Mouse (Mus musculus) embryonic facial prominence, embryonic 11.5 days (tissue): ENCODE measurements around the gene Ccdc106. TPM values are rescaled to one million over a fixed set of nuclear protein-coding genes. Genes with fewer than 3 reads are reported as not detected.
A peak's percentile ranks its signal among the peaks of the same experiment; 100 is the strongest.
"Not testable (repeated sequence)": the region's sequence is repeated elsewhere in the genome, so short reads cannot be mapped to it uniquely, and the experiment has no call there.

ENCODE experiments used
- ATAC-seq: fragments of 200-750 bp; cut with Nextera tagmentation; replicated peaks from 2 replicates; pipeline ENCODE4 v1.8.0; 2017; ENCODE audit warnings: low read depth; ENCODE audit not compliant: insufficient number of reproducible peaks, low FRiP score, low TSS enrichment
- DNase-seq: peaks from one replicate; pipeline ENCODE4 v3.0.0-alpha.2; 2015; ENCODE audit warnings: low spot score
- H3K27ac ChIP-seq: fragments of 300-500 bp; sonication (generic); replicated peaks from 2 replicates; pipeline ENCODE4 v1.5.1; 2014; ENCODE audit warnings: mild to moderate bottlenecking, low read depth, low read length, control low read depth
- H3K27me3 ChIP-seq: fragments of 300-500 bp; sonication (generic); 2 replicates; pipeline ENCODE4 v1.6.1; 2014; ENCODE audit warnings: mild to moderate bottlenecking, low read length, moderate library complexity, mixed read lengths; ENCODE audit not compliant: control insufficient read depth, insufficient read depth
- H3K36me3 ChIP-seq: fragments of 300-500 bp; sonication (generic); replicated peaks from 2 replicates; pipeline ENCODE4 v1.6.1; 2014; ENCODE audit warnings: low read depth, mild to moderate bottlenecking, low read length, moderate library complexity, mixed read lengths; ENCODE audit not compliant: control insufficient read depth, insufficient read depth
- H3K4me1 ChIP-seq: fragments of 300-500 bp; sonication (generic); 2 replicates; pipeline ENCODE4 v1.6.1; 2014; ENCODE audit warnings: low read length, mixed read lengths; ENCODE audit not compliant: control insufficient read depth, insufficient read depth
- H3K4me2 ChIP-seq: fragments of 300-500 bp; sonication (generic); 2 replicates; pipeline ENCODE4 v1.6.1; 2014; ENCODE audit warnings: low read depth, mild to moderate bottlenecking, control low read depth, low read length, moderate library complexity
- H3K4me3 ChIP-seq: fragments of 300-500 bp; sonication (generic); 2 replicates; pipeline ENCODE4 v1.5.1; 2014; ENCODE audit warnings: low read depth, low read length, control low read depth
- H3K9ac ChIP-seq: fragments of 300-500 bp; sonication (generic); replicated peaks from 2 replicates; pipeline ENCODE4 v1.6.1; 2014; ENCODE audit warnings: mild to moderate bottlenecking, control low read depth, low read length
- H3K9me3 ChIP-seq: fragments of 300-500 bp; sonication (generic); replicated peaks from 2 replicates; pipeline ENCODE4 v1.6.1; 2016; ENCODE audit warnings: mild to moderate bottlenecking, low read length, inconsistent platforms, mixed read lengths; ENCODE audit not compliant: control insufficient read depth
- WGBS: fragments of 180-500 bp; shearing (Covaris S2); extraction: QIAGEN DNeasy Blood & Tissue Kit; methylation state at CpG from one replicate; pipeline ENCODE4 v1.1.7; 2014; 5-methylcytosine and 5-hydroxymethylcytosine counted together
- polyA plus RNA-seq: library from polyadenylated mRNA; unstranded; fragments of >200 nt; fragmentation: Nextera tagmentation; extraction: Ambion mirVana; gene quantifications from 2 replicates; pipeline ENCODE4 v1.2.1, GENCODE M21; 2014

Gene Ccdc106
- polyA plus RNA-seq, 1 experiment from 2014 or later: 15.1 TPM

DNA sequence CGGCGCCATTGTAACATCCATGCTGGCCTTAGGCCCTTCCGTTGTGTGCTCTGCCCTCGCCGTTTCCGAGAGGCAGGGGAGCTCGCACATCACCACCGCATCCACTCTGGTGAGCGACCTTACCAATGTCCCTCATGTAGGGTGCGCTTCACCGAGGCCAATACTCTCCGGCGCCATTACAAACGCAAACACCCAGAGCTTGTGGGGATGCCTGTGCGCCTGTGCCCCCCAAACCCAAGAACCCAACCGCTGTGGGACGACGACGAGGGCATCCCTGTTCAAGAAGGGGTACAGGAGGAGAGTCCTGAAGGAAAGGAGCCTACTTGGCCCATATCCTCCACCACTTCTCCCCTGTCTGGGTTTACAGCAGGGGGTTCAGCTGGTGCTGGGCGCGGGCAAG is 2.4 kb upstream of the Ccdc106 start:
- no peak overlapping the region for H3K27ac ChIP-seq
- no peaks in the 10 kb centered on the region for H3K9me3 ChIP-seq
- H3K4me2 ChIP-seq: no peak overlapping the region
- WGBS: 97% methylated on average over 21 of the region's 21 CpGs
- no peak for ATAC-seq
- H3K36me3 ChIP-seq: peaks cover 3% of the 10 kb centered on the region
- no peak overlapping the region for H3K4me3 ChIP-seq
- H3K9ac ChIP-seq: no peak overlapping the region
- no peaks in the 10 kb centered on the region for H3K27me3 ChIP-seq
- no peak for DNase-seq
- H3K4me1 ChIP-seq: no peaks in the 10 kb centered on the region; the same call in 1 of the 2 replicates

DNA sequence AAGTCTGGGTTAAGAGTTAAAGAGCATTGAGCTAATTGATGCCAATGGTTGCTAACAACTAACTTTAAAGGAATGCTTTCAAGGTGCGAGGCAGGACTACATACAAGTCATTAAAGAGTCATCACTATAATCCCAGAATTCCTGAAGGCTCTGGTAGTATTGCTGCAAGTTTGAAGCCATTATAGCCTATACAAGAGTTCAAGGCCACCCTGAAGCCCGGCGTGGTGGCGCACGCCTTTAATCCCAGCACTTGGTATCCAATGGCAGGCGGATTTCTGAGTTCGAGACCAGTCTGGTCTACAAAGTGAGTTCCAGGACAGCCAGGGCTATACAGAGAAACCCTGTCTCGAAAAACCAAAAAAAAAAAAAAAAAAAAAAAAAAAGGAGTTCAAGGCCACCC is 777 bp upstream of the Ccdc106 start:
- H3K4me1 ChIP-seq, H3K27me3 ChIP-seq, H3K9me3 ChIP-seq, ATAC-seq, H3K36me3 ChIP-seq, DNase-seq: not testable (repeated sequence)
- peak overlapping the region; percentile 94 for H3K27ac ChIP-seq
- H3K4me2 ChIP-seq: peak overlapping the region; percentile 40
- H3K9ac ChIP-seq: peak overlapping the region; percentile 96
- H3K4me3 ChIP-seq: peak overlapping the region; percentile 81
- WGBS: 31% methylated on average over 8 of the region's 8 CpGs

DNA sequence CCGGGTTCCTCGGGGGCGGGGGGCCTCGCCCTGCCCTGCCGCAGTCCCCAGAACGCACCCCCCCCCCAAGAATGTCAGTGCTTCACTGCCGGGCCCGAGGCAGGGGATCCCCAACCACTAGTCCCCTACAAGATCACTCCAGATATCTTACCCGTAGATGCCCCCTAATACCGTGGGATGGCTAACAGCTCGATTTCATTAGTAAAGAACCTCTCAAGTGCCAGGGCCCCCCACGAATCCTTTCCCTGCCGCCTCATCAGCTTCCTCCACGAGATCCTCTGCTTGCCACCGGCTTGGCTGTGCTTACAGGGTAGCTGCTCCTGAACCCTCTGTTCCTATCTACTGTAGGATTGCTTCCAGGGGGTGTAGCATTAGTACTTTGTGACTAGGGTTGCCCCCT is 332 bp downstream of the Ccdc106 start:
- DNase-seq (peak; percentile 28), ATAC-seq (peak; percentile 1; the same call in 1 of the 2 replicates)
- Histone ChIP-seq H3K4me1 (no peaks in the 10 kb centered on the region), H3K36me3 (peaks cover 3% of the 10 kb centered on the region), H3K4me3 (peak overlapping the region; percentile 81), H3K27me3 (no peaks in the 10 kb centered on the region), H3K9me3 (no peaks in the 10 kb centered on the region), H3K9ac (peak overlapping the region; percentile 96), H3K27ac (peak overlapping the region; percentile 94), H3K4me2 (peak overlapping the region; percentile 73)
- WGBS: under 1% methylated on average over 13 of the region's 15 CpGs

DNA sequence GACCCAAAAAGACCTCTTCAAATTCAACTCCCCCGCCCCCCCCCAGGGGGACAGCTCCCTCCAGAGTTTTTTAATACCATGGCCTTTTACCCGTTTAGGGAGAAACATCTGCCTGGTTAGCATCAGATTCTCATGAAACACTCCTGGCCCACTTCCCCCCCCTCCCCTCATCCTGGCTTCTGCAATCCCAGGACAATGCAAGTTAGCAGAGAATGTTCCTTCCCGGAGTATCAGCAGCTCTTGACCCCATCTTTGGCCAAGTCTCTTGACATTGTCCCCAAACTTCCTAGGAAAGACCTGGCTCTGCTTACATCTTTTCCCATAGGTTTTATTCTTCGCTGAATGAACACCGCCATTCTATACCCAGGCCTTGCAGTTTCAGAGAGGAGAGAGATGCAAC is 844 bp downstream of the Ccdc106 start:
- H3K36me3 ChIP-seq: peaks cover 3% of the 10 kb centered on the region
- peak overlapping the region; percentile 96 for H3K9ac ChIP-seq
- H3K9me3 ChIP-seq: no peaks in the 10 kb centered on the region
- ATAC-seq: no peak
- no peaks in the 10 kb centered on the region for H3K4me1 ChIP-seq
- H3K4me2 ChIP-seq: peak overlapping the region; percentile 73
- H3K27me3 ChIP-seq: no peaks in the 10 kb centered on the region
- peak overlapping the region; percentile 81 for H3K4me3 ChIP-seq
- peak overlapping the region; percentile 94; the same call in 1 of the 2 replicates for H3K27ac ChIP-seq
- DNase-seq: no peak
- WGBS: 53% methylated on average over 5 of the region's 5 CpGs

DNA sequence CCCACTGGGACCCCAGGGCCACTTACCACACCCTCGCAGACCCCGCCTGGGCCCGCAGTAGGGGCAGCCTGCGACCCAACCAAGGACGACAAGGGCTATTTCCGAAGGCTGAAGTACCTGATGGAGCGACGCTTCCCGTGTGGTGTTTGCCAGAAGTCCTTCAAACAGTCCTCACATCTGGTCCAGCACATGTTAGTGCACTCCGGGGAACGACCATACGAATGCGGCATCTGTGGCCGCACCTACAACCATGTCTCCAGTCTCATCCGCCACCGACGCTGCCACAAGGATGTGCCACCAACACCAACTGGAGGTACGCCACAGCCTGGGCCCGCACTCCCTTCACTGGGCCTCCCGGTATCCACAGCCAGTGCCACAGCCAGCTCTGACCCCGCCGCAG is 9.2 kb downstream of the Ccdc106 start:
- Histone ChIP-seq H3K27ac (no peak overlapping the region), H3K27me3 (no peaks in the 10 kb centered on the region), H3K4me1 (no peaks in the 10 kb centered on the region), H3K4me2 (no peak overlapping the region), H3K9me3 (peaks cover 28% of the 10 kb centered on the region), H3K4me3 (no peak overlapping the region), H3K9ac (no peak overlapping the region), H3K36me3 (peaks cover 46% of the 10 kb centered on the region)
- 94% methylated on average over 22 of the region's 22 CpGs for WGBS
- no peak for ATAC-seq
- no peak for DNase-seq

DNA sequence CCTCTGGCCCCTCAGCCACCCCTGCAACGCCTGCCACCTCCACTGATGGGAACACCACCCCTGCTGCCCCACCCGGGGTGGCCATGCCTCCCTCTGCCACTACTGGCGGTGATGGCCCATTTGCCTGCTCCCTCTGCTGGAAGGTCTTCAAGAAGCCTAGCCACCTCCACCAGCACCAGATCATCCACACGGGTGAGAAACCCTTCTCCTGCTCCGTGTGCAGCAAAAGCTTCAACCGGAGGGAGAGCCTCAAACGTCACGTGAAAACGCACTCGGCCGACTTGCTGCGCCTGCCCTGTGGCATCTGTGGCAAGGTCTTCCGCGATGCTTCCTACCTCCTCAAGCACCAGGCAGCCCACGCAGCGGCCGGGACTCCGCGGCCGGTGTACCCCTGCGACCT is 9.6 kb downstream of the Ccdc106 start:
- Histone ChIP-seq H3K4me1 (no peaks in the 10 kb centered on the region), H3K27ac (no peak overlapping the region), H3K27me3 (no peaks in the 10 kb centered on the region), H3K4me3 (no peak overlapping the region), H3K4me2 (no peak overlapping the region), H3K9me3 (peaks cover 28% of the 10 kb centered on the region), H3K36me3 (peaks cover 46% of the 10 kb centered on the region), H3K9ac (no peak overlapping the region)
- 92% methylated on average over 21 of the region's 21 CpGs for WGBS
- DNase-seq (no peak), ATAC-seq (no peak)

DNA sequence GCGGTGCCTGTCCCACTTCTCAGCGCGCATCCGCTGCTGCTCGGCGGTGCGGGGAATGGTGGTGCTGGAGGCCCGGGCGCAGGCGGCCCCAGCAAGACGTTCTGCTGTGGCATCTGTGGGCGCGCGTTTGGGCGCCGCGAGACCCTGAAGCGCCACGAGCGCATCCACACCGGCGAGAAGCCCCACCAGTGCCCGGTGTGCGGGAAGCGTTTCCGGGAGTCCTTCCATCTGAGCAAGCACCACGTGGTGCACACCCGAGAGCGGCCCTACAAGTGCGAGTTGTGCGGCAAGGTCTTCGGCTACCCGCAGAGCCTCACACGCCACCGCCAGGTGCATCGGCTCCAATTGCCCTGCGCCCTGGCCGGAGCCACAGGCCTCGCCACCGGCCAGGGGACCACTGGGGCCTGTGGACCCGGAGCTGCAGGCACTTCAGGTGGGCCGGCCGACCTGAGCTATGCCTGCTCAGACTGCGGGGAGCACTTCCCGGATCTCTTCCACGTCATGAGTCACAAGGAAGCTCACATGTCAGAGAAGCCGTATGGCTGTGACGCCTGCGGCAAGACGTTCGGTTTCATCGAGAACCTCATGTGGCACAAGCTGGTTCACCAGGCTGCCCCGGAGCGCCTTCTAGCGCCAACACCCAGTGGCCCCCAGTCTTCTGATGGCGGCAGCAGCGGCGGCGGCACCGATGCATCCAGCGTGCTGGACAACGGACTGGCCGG is 10.4 kb downstream of the Ccdc106 start:
- no peak for DNase-seq

DNA sequence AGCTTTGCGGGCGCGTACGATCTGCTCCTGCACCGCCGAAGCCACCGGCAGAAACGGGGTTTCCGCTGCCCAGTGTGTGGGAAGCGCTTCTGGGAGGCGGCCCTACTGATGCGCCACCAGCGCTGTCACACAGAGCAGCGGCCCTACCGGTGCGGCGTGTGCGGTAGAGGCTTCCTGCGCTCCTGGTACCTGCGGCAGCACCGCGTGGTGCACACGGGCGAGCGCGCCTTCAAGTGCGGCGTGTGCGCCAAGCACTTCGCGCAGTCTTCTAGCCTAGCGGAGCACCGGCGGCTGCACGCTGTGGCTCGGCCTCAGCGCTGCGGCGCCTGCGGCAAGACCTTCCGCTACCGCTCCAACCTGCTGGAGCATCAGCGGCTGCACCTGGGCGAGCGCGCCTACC is 11.1 kb downstream of the Ccdc106 start:
- Histone ChIP-seq H3K27me3 (no peaks in the 10 kb centered on the region), H3K9me3 (peaks cover 28% of the 10 kb centered on the region), H3K4me1 (no peaks in the 10 kb centered on the region), H3K36me3 (peaks cover 50% of the 10 kb centered on the region), H3K27ac (no peak overlapping the region), H3K4me2 (no peak overlapping the region), H3K4me3 (no peak overlapping the region), H3K9ac (no peak overlapping the region)
- WGBS: 80% methylated on average over 46 of the region's 46 CpGs
- ATAC-seq (no peak), DNase-seq (no peak)

More for the DNA sequence above, 10.4 kb downstream of the Ccdc106 start:
- H3K4me1 ChIP-seq: no peaks in the 10 kb centered on the region
- H3K9me3 ChIP-seq: peaks cover 28% of the 10 kb centered on the region
- H3K36me3 ChIP-seq: peaks cover 46% of the 10 kb centered on the region
- no peak overlapping the region for H3K4me2 ChIP-seq
- ATAC-seq: no peak
- H3K4me3 ChIP-seq: no peak overlapping the region
- no peaks in the 10 kb centered on the region for H3K27me3 ChIP-seq
- 85% methylated on average over 63 of the region's 63 CpGs for WGBS
- H3K27ac ChIP-seq: no peak overlapping the region
- H3K9ac ChIP-seq: no peak overlapping the region
